Mouse (Mus musculus) layer of hippocampus, postnatal 14 days (tissue): Measurements from ENCODE around the gene Vav2. TPM values are rescaled to one million over a fixed set of nuclear protein-coding genes. Genes with fewer than 3 reads are reported as not detected.
A peak's percentile ranks its signal among the peaks of the same experiment; 100 is the strongest.

Experiments used
- DNase-seq, 2 experiments: peaks; one replicate each; pipeline ENCODE4 v3.0.0; 2021 to 2022; ENCODE audit warnings: low spot score in 2 of 2, mixed read lengths in 1 of 2
- total RNA-seq, 2 experiments: library from RNA; stranded (reverse); gene quantifications; 2 replicates each; pipeline ENCODE4 v1.2.3; 2021

The Vav2 gene
- total RNA-seq, 2 experiments from 2014 or later = 19.5 to 21.8 TPM

GRCm38 (mm10) chr2:27412245-27412800, 14.5 kb downstream of the Vav2 start:
- no peak for DNase-seq

DNA sequence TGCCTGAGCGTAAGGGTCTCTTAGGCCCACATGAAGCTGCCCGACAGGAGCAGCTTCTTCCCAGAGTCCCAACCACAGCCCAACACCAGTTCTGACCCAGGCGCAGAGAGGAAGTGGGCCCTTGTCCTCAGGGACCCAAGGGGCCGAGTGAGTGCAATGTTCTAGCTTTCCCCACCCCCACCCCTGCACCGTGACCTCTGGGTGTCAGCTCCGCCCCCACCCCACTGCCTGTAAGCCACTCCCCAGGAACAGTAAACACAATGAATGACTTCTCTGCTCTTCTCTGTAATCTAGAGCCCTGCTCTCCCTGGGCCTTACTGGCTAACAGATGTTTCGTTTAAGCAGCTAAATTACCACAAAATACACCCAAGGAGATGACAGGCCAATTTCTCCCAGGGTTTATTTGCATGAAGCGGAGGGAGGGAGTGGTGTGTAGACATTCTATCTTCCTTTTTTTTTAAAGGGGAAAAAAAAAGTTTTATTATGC, 15.1 kb downstream of the Vav2 start:
- DNase-seq = no peak

DNA sequence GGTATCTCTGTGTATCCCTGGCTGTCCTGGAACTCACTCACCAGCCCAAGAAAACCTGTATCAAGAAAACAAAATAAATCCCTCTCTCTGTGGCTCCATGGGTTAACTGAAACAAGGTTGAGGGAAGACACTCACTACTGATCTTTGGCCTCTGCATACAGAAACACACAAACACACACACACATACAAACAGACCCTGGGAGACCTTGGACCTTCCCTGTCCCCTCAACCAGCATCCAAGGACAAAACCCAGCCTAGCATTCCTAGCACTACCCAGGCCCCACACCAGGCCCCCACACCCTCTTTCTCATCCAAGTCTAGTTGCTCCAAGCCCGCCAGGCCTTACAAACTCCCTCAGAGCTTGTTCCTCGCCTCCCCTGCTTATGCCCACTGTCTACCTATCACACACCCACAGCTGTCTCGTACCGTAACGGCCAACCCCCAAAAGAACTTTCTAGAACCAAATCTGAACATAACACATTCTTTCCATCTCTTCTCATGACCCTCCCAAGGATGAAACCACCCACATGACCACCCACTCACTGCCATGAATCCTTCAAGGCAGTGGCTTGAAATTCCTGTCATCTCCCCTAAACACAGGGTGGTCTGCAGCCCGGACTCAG, 16.2 kb downstream of the Vav2 start:
- no peak for DNase-seq

- no peak for DNase-seq
Measured at GRCm38 (mm10) chr2:27408194-27408593, 18.6 kb downstream of the Vav2 start.

GRCm38 (mm10) chr2:27406928-27407327, 19.9 kb downstream of the Vav2 start:
- no peak for DNase-seq

- no peak for DNase-seq
Measured at GRCm38 (mm10) chr2:27405094-27405884, 21.5 kb downstream of the Vav2 start.

GRCm38 (mm10) chr2:27404375-27405093, 22.3 kb downstream of the Vav2 start:
- DNase-seq = no peak

GRCm38 (mm10) chr2:27401544-27401943, 25.3 kb downstream of the Vav2 start:
- DNase-seq = no peak

GRCm38 (mm10) chr2:27400083-27400482, 26.8 kb downstream of the Vav2 start:
- DNase-seq = no peak

GRCm38 (mm10) chr2:27396656-27397440, 30.0 kb downstream of the Vav2 start:
- DNase-seq = peak; percentile 50 to 76

GRCm38 (mm10) chr2:27394158-27394832, 32.5 kb downstream of the Vav2 start:
- DNase-seq = no peak

- no peak for DNase-seq
Measured at GRCm38 (mm10) chr2:27392278-27392677, 34.6 kb downstream of the Vav2 start.

DNA sequence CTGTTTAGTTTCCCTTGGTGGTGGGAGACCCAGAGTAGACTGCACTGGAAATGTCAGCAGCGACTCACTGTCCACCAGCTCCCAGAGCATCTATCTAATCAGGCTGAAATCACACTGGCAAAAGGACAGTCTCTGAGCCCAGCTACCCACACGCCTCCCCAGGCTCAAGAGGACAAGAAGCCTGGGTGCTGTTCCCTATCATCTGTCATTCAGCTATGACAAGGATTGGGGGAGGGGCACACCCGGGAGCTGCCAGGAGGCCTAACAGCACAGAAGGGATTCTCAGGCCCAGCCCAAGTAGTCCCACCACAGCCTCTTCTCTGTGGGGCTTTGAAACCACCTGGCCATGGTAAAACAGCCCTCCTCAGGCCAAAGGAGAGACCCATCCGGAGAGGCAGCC, 36.1 kb downstream of the Vav2 start:
- no peak for DNase-seq

GRCm38 (mm10) chr2:27390325-27390724, 36.5 kb downstream of the Vav2 start:
- DNase-seq = no peak

GRCm38 (mm10) chr2:27389272-27390162, 37.3 kb downstream of the Vav2 start:
- no peak for DNase-seq

GRCm38 (mm10) chr2:27387209-27387608, 39.6 kb downstream of the Vav2 start:
- no peak for DNase-seq

DNA sequence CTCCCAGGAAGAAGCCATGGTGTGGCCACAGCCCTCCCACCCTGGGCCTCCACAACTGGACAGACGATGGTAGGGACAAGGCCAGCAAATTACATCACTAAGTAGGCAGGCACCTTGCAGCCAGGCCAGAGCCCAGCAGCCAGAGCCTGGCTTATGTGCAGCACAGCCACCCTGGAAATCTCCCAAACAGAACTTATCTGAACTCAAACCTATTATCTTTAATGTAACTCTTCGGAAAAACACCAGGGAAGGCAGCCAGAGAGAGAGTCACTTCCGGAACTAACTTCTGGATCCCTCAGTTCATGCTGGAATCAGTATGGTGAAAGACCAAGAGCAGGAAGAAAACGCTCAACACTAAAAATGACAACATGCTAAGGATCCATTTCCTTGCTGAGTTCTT, 45.1 kb downstream of the Vav2 start:
- DNase-seq = no peak

DNA sequence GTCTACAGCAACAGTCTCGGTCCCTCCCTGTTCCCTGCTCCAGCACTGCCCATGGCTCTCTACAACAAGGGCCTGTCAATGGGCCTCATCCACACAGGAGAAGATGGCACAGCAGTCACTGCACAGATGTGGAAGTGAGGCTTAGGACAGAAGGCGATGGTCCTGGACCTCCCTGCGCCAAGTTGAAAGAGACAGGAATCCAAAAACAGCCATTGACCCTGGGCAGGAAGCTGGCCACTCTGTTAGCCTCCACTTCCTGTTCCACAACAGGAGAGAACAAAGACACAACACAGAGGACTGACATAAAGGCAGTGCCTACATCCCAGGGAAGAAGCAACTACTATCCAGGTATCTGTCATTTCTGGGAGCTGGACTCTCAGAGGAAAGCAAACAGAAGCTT, 45.6 kb downstream of the Vav2 start:
- no peak for DNase-seq

GRCm38 (mm10) chr2:27377876-27378275, 49.0 kb downstream of the Vav2 start:
- DNase-seq = no peak
